Comparison of ENCODE assay signal across 8 mouse cellular contexts in genomic region chr11:80476222-80477189, GRCm38 (mm10). TPM values are rescaled to one million over a fixed set of nuclear protein-coding genes. Genes with fewer than 3 reads are reported as not detected.
DNase-seq lines count a peak whose midpoint lies in the region; ATAC-seq and TF ChIP-seq lines count a peak whose summit lies in the region.

TSS of gene Cdk5r1 (plus strand) at chr11:80477023.

- peak; percentile 91 for ATAC-seq in kidney, embryonic 14.5 days (ENCODE audit: low FRiP score, low TSS enrichment)
- ATAC-seq in monocyte, adult 5-6 weeks (replicated peaks; ENCODE audit: insufficient number of reproducible peaks, low FRiP score, low TSS enrichment, poor library complexity, severe bottlenecking), result peak; percentile 18; the same call in 1 of the 2 replicates

- peaks cover 21% of the 10 kb centered on the region for H3K27me3 ChIP-seq in heart, embryonic 10.5 days (ENCODE audit: insufficient read depth, poor library complexity, severe bottlenecking)
- H3K27me3 ChIP-seq in kidney, embryonic 14.5 days (ENCODE audit: control insufficient read depth, insufficient read depth, low read length), result no peaks in the 10 kb centered on the region

- DNase-seq in CD4-positive, CD25-positive, alpha-beta regulatory T cell, adult 2 months (ENCODE audit: low read depth, low spot score), result peak; percentile 95
- DNase-seq in brain, adult 2 months (ENCODE audit: low read depth, low spot score), result peak; percentile 98
- DNase-seq in heart, embryonic 10.5 days (ENCODE audit: low spot score), result peak; percentile 93
- DNase-seq in liver, result peak; percentile 92
- peak; percentile 86 to 89 for DNase-seq in spleen, postnatal 36 days (ENCODE audit: low spot score in 2 of 2)

- no peak within 1 kb of the TSS for H3K27ac ChIP-seq in embryonic fibroblast, embryonic 13.5 days (ENCODE audit: insufficient read depth, low read length)
- H3K27ac ChIP-seq in heart, embryonic 10.5 days, result peak within 1 kb of the TSS; percentile 87
- peak within 1 kb of the TSS; percentile 77 for H3K27ac ChIP-seq in kidney, embryonic 14.5 days (ENCODE audit: low read depth, low read length)

- H3K9ac ChIP-seq in kidney, embryonic 14.5 days (ENCODE audit: low read depth, low read length), result peak within 1 kb of the TSS; percentile 73

- H3K4me2 ChIP-seq in kidney, embryonic 14.5 days (replicated peaks; ENCODE audit: low read depth, low read length), result peak within 1 kb of the TSS; percentile 99

- 1% methylated on average over 109 of the region's 116 CpGs for WGBS in heart, embryonic 10.5 days
- under 1% methylated on average over 75 of the region's 116 CpGs for WGBS in kidney, embryonic 14.5 days

- H3K4me1 ChIP-seq in embryonic fibroblast, embryonic 13.5 days (ENCODE audit: control insufficient read depth, insufficient read depth, low read length), result no peaks in the 10 kb centered on the region
- peaks cover 27% of the 10 kb centered on the region for H3K4me1 ChIP-seq in heart, embryonic 10.5 days
- peaks cover 12% of the 10 kb centered on the region for H3K4me1 ChIP-seq in kidney, embryonic 14.5 days (ENCODE audit: control insufficient read depth, insufficient read depth, low read length)

- 0 out of 2 replicates have a peak, but pooled peaks have one; percentile 12 for TF ChIP-seq CTCF in embryonic fibroblast, embryonic 13.5 days (IDR thresholded peaks at IDR 0.05; ENCODE audit: borderline replicate concordance, insufficient read depth, low read length)

- H3K36me3 ChIP-seq in heart, embryonic 10.5 days, result peaks cover 30% of the 10 kb centered on the region
- H3K36me3 ChIP-seq in kidney, embryonic 14.5 days (ENCODE audit: control insufficient read depth, insufficient read depth, low read length), result peaks cover 19% of the 10 kb centered on the region

- no peaks in the 10 kb centered on the region for H3K9me3 ChIP-seq in heart, embryonic 10.5 days
- no peaks in the 10 kb centered on the region for H3K9me3 ChIP-seq in kidney, embryonic 14.5 days (ENCODE audit: control insufficient read depth, low read length)

- peak within 1 kb of the TSS; percentile 50 for H3K4me3 ChIP-seq in embryonic fibroblast, embryonic 13.5 days (ENCODE audit: insufficient read depth, low read length)
- peak within 1 kb of the TSS; percentile 76 for H3K4me3 ChIP-seq in heart, embryonic 10.5 days
- peak within 1 kb of the TSS; percentile 74 for H3K4me3 ChIP-seq in kidney, embryonic 14.5 days (ENCODE audit: low read length)

- TF ChIP-seq POLR2A in embryonic fibroblast, embryonic 13.5 days (IDR thresholded peaks at IDR 0.05; ENCODE audit: low read depth, low read length), result peak; percentile 47; the same call in 1 of the 2 replicates

RNA-seq across cellular contexts. Expression of gene Cdk5r1, which starts in this region (rescaled TPM):
- polyA plus RNA-seq in embryonic fibroblast, embryonic 13.5 days (2011; ENCODE audit: insufficient read length, low read depth, missing spikeins), result 0.77 and 1.0 TPM in 2 replicates
- 0.34 and 0.72 TPM in 2 replicates for polyA plus RNA-seq in heart, embryonic 10.5 days (2016; fragmentation: Nextera tagmentation; extraction: Ambion mirVana)
- 0.84 and 1.6 TPM in 2 replicates for polyA plus RNA-seq in kidney, embryonic 14.5 days (2014; fragmentation: Nextera tagmentation; extraction: Ambion mirVana)
- total RNA-seq in monocyte, adult 5-6 weeks (2017), result 0.49 to 3.8 TPM (median 2.4 TPM) in 3 replicates

Comparison
In these comparisons a context has a peak if more than half of its experiments do, and no peak if none do; other contexts are left out.
1. Peak in DNase-seq, H3K4me3 ChIP-seq and H3K27ac ChIP-seq in heart, embryonic 10.5 days; RNA of the gene not detected or under 1 TPM.